ENCODE assay signal across 8 mouse cellular contexts in genomic region chr15:28026167-28026481, GRCm38 (mm10). TPM values are rescaled to one million over a fixed set of nuclear protein-coding genes. Genes with fewer than 3 reads are reported as not detected.
DNase-seq lines count a peak whose midpoint lies in the region; ATAC-seq and TF ChIP-seq lines count a peak whose summit lies in the region.

No protein-coding gene starts in this region.

- peak overlapping the region; percentile 88 for H3K4me3 ChIP-seq in kidney, postnatal 0 days (replicated peaks; ENCODE audit: low read depth, low read length)
- H3K4me3 ChIP-seq in embryonic facial prominence, embryonic 11.5 days (ENCODE audit: low read depth, low read length), result peak overlapping the region; percentile 95
- H3K4me3 ChIP-seq in hindbrain, postnatal 0 days (ENCODE audit: low read length), result peak overlapping the region; percentile 76
- peak overlapping the region; percentile 69 for H3K4me3 ChIP-seq in midbrain, embryonic 16.5 days (ENCODE audit: low read depth, low read length)

- peak overlapping the region; percentile 96; the same call in 1 of the 2 replicates for H3K27ac ChIP-seq in kidney, postnatal 0 days
- H3K27ac ChIP-seq in embryonic facial prominence, embryonic 11.5 days (replicated peaks; ENCODE audit: low read depth, low read length), result 0 out of 2 replicates have a peak overlapping the region, but pooled peaks have one; percentile 41
- H3K27ac ChIP-seq in hindbrain, postnatal 0 days, result peak overlapping the region; percentile 98
- H3K27ac ChIP-seq in midbrain, embryonic 16.5 days (ENCODE audit: low read length), result peak overlapping the region; percentile 89

- DNase-seq in kidney, postnatal 0 days (ENCODE audit: low spot score), result no peak
- no peak for DNase-seq in kidney, adult 11 months
- DNase-seq in embryonic facial prominence, embryonic 11.5 days (ENCODE audit: low spot score), result no peak
- no peak for DNase-seq in hindbrain, postnatal 0 days (ENCODE audit: low spot score)
- no peak for DNase-seq in urinary bladder, postnatal 14 days (ENCODE audit: low spot score)
- no peak for DNase-seq in left cerebral cortex, postnatal 10 days (ENCODE audit: extremely low spot score in 1 of 2, low spot score in 2 of 2)
- no peak for DNase-seq in adrenal gland, adult 18-20 months (ENCODE audit: low spot score in 2 of 2)

- no peaks in the 10 kb centered on the region for H3K36me3 ChIP-seq in kidney, postnatal 0 days (ENCODE audit: insufficient read depth, low read length)
- H3K36me3 ChIP-seq in embryonic facial prominence, embryonic 11.5 days (replicated peaks; ENCODE audit: control insufficient read depth, insufficient read depth, low read depth, low read length), result no peaks in the 10 kb centered on the region
- no peaks in the 10 kb centered on the region for H3K36me3 ChIP-seq in hindbrain, postnatal 0 days (ENCODE audit: insufficient read depth, low read length)
- H3K36me3 ChIP-seq in midbrain, embryonic 16.5 days (ENCODE audit: control insufficient read depth, insufficient read depth, low read length), result no peaks in the 10 kb centered on the region

- H3K9ac ChIP-seq in kidney, postnatal 0 days (ENCODE audit: low read depth, low read length), result peak overlapping the region; percentile 51; the same call in 1 of the 2 replicates
- H3K9ac ChIP-seq in embryonic facial prominence, embryonic 11.5 days (replicated peaks; ENCODE audit: low read length), result peak overlapping the region; percentile 96
- H3K9ac ChIP-seq in hindbrain, postnatal 0 days (replicated peaks; ENCODE audit: low read length), result peak overlapping the region; percentile 99
- H3K9ac ChIP-seq in midbrain, embryonic 16.5 days (ENCODE audit: low read depth, low read length), result peak overlapping the region; percentile 70

- intact Hi-C loops in left cerebral cortex, postnatal 10 days (cut with DNase I), result loop anchor here (5.0 kb wide), 3 partner anchors 89 to 131 kb away; no protein-coding TSS in a partner anchor

- no peak for ATAC-seq in kidney, postnatal 0 days (replicated peaks; ENCODE audit: low FRiP score, low read depth)
- ATAC-seq in embryonic facial prominence, embryonic 11.5 days (replicated peaks; ENCODE audit: insufficient number of reproducible peaks, low FRiP score, low TSS enrichment, low read depth), result no peak
- no peak for ATAC-seq in hindbrain, postnatal 0 days
- ATAC-seq in midbrain, embryonic 16.5 days, result no peak

- WGBS in kidney, postnatal 0 days, result under 1% methylated on average over 18 of the region's 18 CpGs
- 1% methylated on average over 18 of the region's 18 CpGs for WGBS in embryonic facial prominence, embryonic 11.5 days
- WGBS in hindbrain, postnatal 0 days, result under 1% methylated on average over 18 of the region's 18 CpGs
- under 1% methylated on average over 18 of the region's 18 CpGs for WGBS in midbrain, embryonic 16.5 days

- no peaks in the 10 kb centered on the region for H3K9me3 ChIP-seq in kidney, postnatal 0 days (replicated peaks; ENCODE audit: low read length)
- no peaks in the 10 kb centered on the region for H3K9me3 ChIP-seq in embryonic facial prominence, embryonic 11.5 days (replicated peaks; ENCODE audit: control insufficient read depth, low read length)
- no peaks in the 10 kb centered on the region for H3K9me3 ChIP-seq in hindbrain, postnatal 0 days (ENCODE audit: low read length)
- H3K9me3 ChIP-seq in midbrain, embryonic 16.5 days (replicated peaks; ENCODE audit: control insufficient read depth, low read length, poor library complexity, severe bottlenecking), result no peaks in the 10 kb centered on the region

- peaks cover 19% of the 10 kb centered on the region for H3K4me1 ChIP-seq in kidney, postnatal 0 days (replicated peaks; ENCODE audit: insufficient read depth, low read length)
- H3K4me1 ChIP-seq in embryonic facial prominence, embryonic 11.5 days (ENCODE audit: control insufficient read depth, insufficient read depth, low read length), result no peaks in the 10 kb centered on the region; the same call in 1 of the 2 replicates
- H3K4me1 ChIP-seq in hindbrain, postnatal 0 days (ENCODE audit: insufficient read depth, low read length), result peaks cover 20% of the 10 kb centered on the region
- H3K4me1 ChIP-seq in midbrain, embryonic 16.5 days (ENCODE audit: control insufficient read depth, insufficient read depth, low read length), result peaks cover 28% of the 10 kb centered on the region

- H3K4me2 ChIP-seq in kidney, postnatal 0 days (ENCODE audit: low read length), result peak overlapping the region; percentile 93
- H3K4me2 ChIP-seq in embryonic facial prominence, embryonic 11.5 days (ENCODE audit: low read depth, low read length), result peak overlapping the region; percentile 52
- H3K4me2 ChIP-seq in hindbrain, postnatal 0 days (ENCODE audit: low read depth, low read length), result peak overlapping the region; percentile 80
- peak overlapping the region; percentile 65 for H3K4me2 ChIP-seq in midbrain, embryonic 16.5 days (ENCODE audit: low read length)

- H3K27me3 ChIP-seq in kidney, postnatal 0 days (ENCODE audit: insufficient read depth, low read length), result no peaks in the 10 kb centered on the region
- H3K27me3 ChIP-seq in embryonic facial prominence, embryonic 11.5 days (ENCODE audit: control insufficient read depth, insufficient read depth, low read length), result no peaks in the 10 kb centered on the region
- no peaks in the 10 kb centered on the region for H3K27me3 ChIP-seq in hindbrain, postnatal 0 days (ENCODE audit: insufficient read depth, low read length)
- H3K27me3 ChIP-seq in midbrain, embryonic 16.5 days (ENCODE audit: control insufficient read depth, insufficient read depth, low read depth, low read length), result no peaks in the 10 kb centered on the region

- TF ChIP-seq CTCF in kidney, postnatal 0 days (IDR thresholded peaks at IDR 0.05; ENCODE audit: low read depth), result peak; percentile 87
- TF ChIP-seq CTCF in hindbrain, postnatal 0 days (IDR thresholded peaks at IDR 0.05; ENCODE audit: low read depth), result peak; percentile 78

RNA-seq across cellular contexts. Expression of gene Trio, which starts 0.5 kb away (rescaled TPM):
- polyA plus RNA-seq in kidney, postnatal 0 days (2015; fragmentation: Nextera tagmentation; extraction: Ambion mirVana), result 17.4 and 19.9 TPM in 2 replicates
- 45.4 and 47.7 TPM in 2 replicates for polyA plus RNA-seq in embryonic facial prominence, embryonic 11.5 days (2014; fragmentation: Nextera tagmentation; extraction: Ambion mirVana)
- total RNA-seq in hindbrain, postnatal 0 days (2014; rRNA removed), result 188 and 197 TPM in 2 replicates
- 19.9 and 24.0 TPM in 2 replicates for polyA plus RNA-seq in hindbrain, postnatal 0 days (2015; fragmentation: Nextera tagmentation; extraction: Ambion mirVana)
- 37.5 and 45.9 TPM in 2 replicates for polyA plus RNA-seq in midbrain, embryonic 16.5 days (2015; fragmentation: Nextera tagmentation; extraction: Ambion mirVana)
- 100 to 1,000 TPM; 187 to 198 TPM for total RNA-seq in left cerebral cortex, postnatal 10 days (2021)
- total RNA-seq in adrenal gland, adult 18-20 months (2021), result 10 to 100 TPM; 45.4 to 56.8 TPM

Comparison
In these comparisons a context has a peak if more than half of its experiments do, and no peak if none do; other contexts are left out.
1. H3K27ac ChIP-seq: peak in every context shown above with its lines; median percentile 98 in hindbrain, postnatal 0 days; 96 in kidney, postnatal 0 days; 89 in midbrain, embryonic 16.5 days; 41 in embryonic facial prominence, embryonic 11.5 days.